Mouse (Mus musculus) liver, embryonic 13.5 days (tissue): ENCODE results near the gene Chchd6. TPM values are rescaled to one million over a fixed set of nuclear protein-coding genes. Genes with fewer than 3 reads are reported as not detected.
A peak's percentile ranks its signal among the peaks of the same experiment; 100 is the strongest.

Experiments
- ATAC-seq: fragments of 200-750 bp; cut with Nextera tagmentation; 2 replicates; pipeline ENCODE4 v1.8.0; 2017; ENCODE audit warnings: low read depth, mild to moderate bottlenecking, moderate number of reproducible peaks, moderate library complexity
- DNase-seq: peaks from one replicate; pipeline ENCODE4 v3.0.0; 2022
- H3K27ac ChIP-seq: fragments of 300-500 bp; sonication (generic); 2 replicates; pipeline ENCODE4 v1.5.1; 2015; ENCODE audit warnings: moderate library complexity, mild to moderate bottlenecking, inconsistent platforms
- H3K27me3 ChIP-seq: fragments of 300-500 bp; sonication (generic); 2 replicates; pipeline ENCODE4 v1.6.1; 2015; ENCODE audit warnings: mild to moderate bottlenecking, inconsistent platforms
- H3K36me3 ChIP-seq: fragments of 300-500 bp; sonication (generic); 2 replicates; pipeline ENCODE4 v1.6.1; 2015; ENCODE audit warnings: mild to moderate bottlenecking, inconsistent platforms
- H3K4me1 ChIP-seq: fragments of 300-500 bp; sonication (generic); replicated peaks from 2 replicates; pipeline ENCODE4 v1.6.1; 2015; ENCODE audit warnings: inconsistent platforms
- H3K4me2 ChIP-seq: fragments of 300-500 bp; sonication (generic); 2 replicates; pipeline ENCODE4 v1.6.1; 2015; ENCODE audit warnings: inconsistent platforms, mild to moderate bottlenecking, moderate library complexity
- H3K4me3 ChIP-seq: fragments of 300-500 bp; sonication (generic); replicated peaks from 2 replicates; pipeline ENCODE4 v1.5.1; 2015; ENCODE audit warnings: mild to moderate bottlenecking, inconsistent platforms
- H3K9ac ChIP-seq: fragments of 300-500 bp; sonication (generic); 2 replicates; pipeline ENCODE4 v1.6.1; 2015; ENCODE audit warnings: mild to moderate bottlenecking, inconsistent platforms
- H3K9me3 ChIP-seq: fragments of 300-500 bp; sonication (generic); replicated peaks from 2 replicates; pipeline ENCODE4 v1.6.1; 2016; ENCODE audit warnings: inconsistent platforms
- WGBS: fragments of 180-500 bp; shearing (Covaris S2); methylation state at CpG from one replicate; pipeline ENCODE4 v1.1.7; 2015; ENCODE audit not compliant: insufficient replicate concordance; 5-methylcytosine and 5-hydroxymethylcytosine counted together
- polyA plus RNA-seq: library from polyadenylated mRNA; unstranded; fragments of >200 nt; fragmentation: Nextera tagmentation; extraction: Ambion mirVana; gene quantifications from 2 replicates; pipeline ENCODE4 v1.2.1, GENCODE M21; 2015

Chchd6 gene
- polyA plus RNA-seq, 1 experiment from 2014 or later: 19.6 TPM

DNA sequence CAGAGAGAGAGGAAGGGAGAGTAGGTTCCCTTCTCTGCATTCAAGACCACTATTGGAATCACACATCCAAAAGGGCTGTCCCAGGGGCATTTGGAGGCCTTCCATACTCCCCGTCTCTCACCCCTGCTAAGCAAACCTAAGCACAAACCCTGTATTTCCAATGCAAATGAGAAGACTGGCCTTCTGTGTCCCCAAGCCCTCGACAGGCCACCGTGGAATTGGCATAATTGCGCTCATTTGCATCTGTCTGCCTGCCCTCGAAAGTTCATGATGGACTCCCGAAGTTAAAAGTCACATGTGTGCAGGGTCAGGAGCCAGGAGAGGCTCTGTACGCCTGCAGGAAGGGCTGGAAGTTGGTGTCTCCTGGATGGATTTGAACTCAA, 19.9 kb upstream of the Chchd6 start:
- WGBS: 49% methylated on average over 7 of the region's 7 CpGs
- no peak overlapping the region for H3K9ac ChIP-seq
- no peak for DNase-seq
- no peak overlapping the region for H3K4me2 ChIP-seq
- H3K36me3 ChIP-seq: no peaks in the 10 kb centered on the region
- H3K4me3 ChIP-seq: no peak overlapping the region
- H3K4me1 ChIP-seq: no peaks in the 10 kb centered on the region
- H3K27ac ChIP-seq: no peak overlapping the region
- H3K9me3 ChIP-seq: no peaks in the 10 kb centered on the region
- no peak for ATAC-seq
- H3K27me3 ChIP-seq: no peaks in the 10 kb centered on the region

DNA sequence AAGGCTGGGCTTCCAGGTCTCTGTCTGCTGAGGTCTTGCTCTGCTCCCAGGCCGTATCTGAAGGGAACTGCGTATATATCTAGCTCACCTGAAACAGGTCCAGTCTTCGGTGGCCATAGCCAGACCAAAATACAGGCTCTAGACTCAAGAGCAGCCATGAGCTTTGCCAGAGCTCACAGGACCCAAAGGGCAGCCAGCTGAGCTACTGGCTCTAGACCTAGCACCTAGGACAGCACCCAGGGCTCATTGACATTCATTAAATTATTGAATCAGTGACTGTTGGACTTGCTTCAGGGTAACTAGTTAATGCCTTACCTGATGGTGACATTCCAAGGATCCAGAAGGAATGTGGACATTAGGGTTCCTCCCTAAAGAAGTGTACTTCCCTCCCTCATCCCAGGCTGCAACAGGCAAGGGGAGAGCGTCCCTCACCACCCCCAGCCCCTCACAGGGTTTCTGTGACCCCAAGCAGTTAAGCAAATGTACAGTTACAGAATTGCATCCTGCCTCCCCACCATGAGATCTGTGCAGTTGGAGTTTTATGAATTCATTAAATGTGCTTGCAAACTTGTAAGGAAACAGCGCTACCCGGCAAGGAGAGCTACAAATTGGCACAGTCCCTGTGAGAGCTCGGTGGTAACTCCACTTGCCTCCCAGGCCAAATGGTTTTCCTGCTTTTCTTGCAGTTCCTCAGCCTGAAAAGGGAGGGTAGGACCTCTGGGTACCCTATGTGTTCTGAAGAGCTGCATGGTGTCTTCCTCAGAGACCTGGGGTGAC, 19.3 kb upstream of the Chchd6 start:
- 52% methylated on average over 7 of the region's 7 CpGs for WGBS

DNA sequence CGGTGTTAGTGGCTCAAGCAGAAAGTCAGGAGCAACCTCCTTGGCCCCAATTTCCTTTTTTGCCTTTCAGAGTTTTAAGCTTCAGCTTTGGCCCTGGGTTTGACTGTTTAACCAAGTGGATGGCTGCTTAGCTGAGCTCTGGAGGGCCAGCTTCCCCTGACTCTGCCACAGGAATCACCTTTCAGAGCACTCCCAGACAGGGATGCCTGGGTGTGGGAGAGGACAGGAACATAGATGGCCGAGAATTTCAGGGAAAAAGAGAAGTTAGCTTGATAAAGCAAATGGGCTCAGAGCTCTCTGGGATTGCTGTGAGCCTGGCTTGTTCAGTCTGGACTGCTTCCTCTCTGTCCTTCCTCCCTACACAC, 18.6 kb upstream of the Chchd6 start:
- no peak overlapping the region for H3K4me3 ChIP-seq
- no peak overlapping the region for H3K27ac ChIP-seq
- 12% methylated on average over 2 of the region's 2 CpGs for WGBS
- no peaks in the 10 kb centered on the region for H3K27me3 ChIP-seq
- H3K4me1 ChIP-seq: no peaks in the 10 kb centered on the region
- ATAC-seq: no peak
- DNase-seq: no peak
- no peaks in the 10 kb centered on the region for H3K36me3 ChIP-seq
- no peak overlapping the region for H3K9ac ChIP-seq
- H3K4me2 ChIP-seq: no peak overlapping the region
- H3K9me3 ChIP-seq: no peaks in the 10 kb centered on the region

More for the DNA sequence above, 19.3 kb upstream of the Chchd6 start:
- no peak overlapping the region for H3K9ac ChIP-seq
- no peak overlapping the region for H3K4me3 ChIP-seq
- H3K27me3 ChIP-seq: no peaks in the 10 kb centered on the region
- DNase-seq: no peak
- no peaks in the 10 kb centered on the region for H3K9me3 ChIP-seq
- H3K4me1 ChIP-seq: no peaks in the 10 kb centered on the region
- no peak overlapping the region for H3K4me2 ChIP-seq
- ATAC-seq: no peak
- H3K27ac ChIP-seq: no peak overlapping the region
- H3K36me3 ChIP-seq: no peaks in the 10 kb centered on the region

DNA sequence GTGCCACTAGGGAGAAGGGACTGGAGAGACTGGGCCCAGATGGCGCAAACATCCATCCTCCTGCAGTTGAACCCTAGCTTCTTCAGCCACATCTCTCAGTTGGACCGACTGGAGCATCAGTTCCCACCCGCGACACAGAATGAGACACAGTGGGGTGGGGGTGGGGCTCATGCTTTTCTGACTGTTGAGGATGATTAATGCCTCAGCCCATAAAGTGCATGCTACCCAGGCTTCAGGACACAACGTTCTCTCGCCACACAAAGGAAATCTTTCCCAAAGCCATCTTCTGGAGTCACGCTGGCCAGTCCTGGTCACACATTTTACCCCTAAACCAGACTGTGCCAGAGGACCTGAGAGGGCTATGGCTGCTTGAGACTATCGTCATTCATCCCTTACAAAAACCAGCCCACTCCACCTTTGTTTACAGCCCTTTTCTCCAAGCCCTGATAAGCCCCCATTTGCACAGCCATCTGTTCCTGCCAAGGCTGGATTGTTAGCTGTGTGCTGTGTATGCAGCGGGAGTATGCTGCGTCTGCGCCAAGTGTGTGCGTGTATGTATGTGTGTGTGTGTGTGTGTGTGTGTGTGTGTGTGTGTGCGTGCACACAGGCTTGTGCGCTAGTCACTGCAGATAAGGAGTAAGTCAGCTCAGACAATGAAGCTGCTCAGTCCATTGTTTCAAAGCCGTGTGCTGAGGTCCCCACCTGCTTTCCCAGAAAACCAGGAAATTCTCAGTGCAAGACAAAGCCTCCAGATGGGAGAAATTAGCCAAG, 18.1 kb upstream of the Chchd6 start:
- 50% methylated on average over 15 of the region's 15 CpGs for WGBS
- H3K4me3 ChIP-seq: no peak overlapping the region
- H3K4me1 ChIP-seq: no peaks in the 10 kb centered on the region
- no peaks in the 10 kb centered on the region for H3K36me3 ChIP-seq
- no peaks in the 10 kb centered on the region for H3K9me3 ChIP-seq
- no peak overlapping the region for H3K27ac ChIP-seq
- no peak for DNase-seq
- no peak overlapping the region for H3K4me2 ChIP-seq
- H3K9ac ChIP-seq: no peak overlapping the region
- no peaks in the 10 kb centered on the region for H3K27me3 ChIP-seq
- ATAC-seq: no peak

DNA sequence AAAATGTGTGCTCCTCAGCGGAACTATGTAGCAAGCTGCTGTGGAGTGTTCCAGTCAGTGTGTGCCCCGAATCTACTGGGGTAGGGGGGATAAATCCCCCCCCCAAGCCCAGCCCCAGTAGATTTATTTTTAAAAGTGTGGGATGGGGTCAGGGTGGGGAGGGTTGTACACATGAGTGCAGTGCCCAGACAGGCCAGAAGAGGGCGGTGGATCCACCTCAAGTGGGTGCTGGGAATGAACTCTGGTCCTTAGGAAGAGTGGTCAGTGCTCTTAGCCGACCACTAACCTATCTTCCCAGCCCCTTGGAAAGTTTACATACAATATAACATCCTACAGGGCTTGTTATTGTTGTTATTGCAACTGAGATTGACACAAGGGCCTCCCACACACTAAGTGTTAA, 12.5 kb upstream of the Chchd6 start:
- ATAC-seq (no peak), DNase-seq (no peak)
- Histone ChIP-seq H3K36me3 (no peaks in the 10 kb centered on the region), H3K4me2 (no peak overlapping the region), H3K4me3 (no peak overlapping the region), H3K9me3 (no peaks in the 10 kb centered on the region), H3K27ac (no peak overlapping the region), H3K27me3 (no peaks in the 10 kb centered on the region), H3K4me1 (no peaks in the 10 kb centered on the region), H3K9ac (no peak overlapping the region)
- 35% methylated on average over 4 of the region's 4 CpGs for WGBS

DNA sequence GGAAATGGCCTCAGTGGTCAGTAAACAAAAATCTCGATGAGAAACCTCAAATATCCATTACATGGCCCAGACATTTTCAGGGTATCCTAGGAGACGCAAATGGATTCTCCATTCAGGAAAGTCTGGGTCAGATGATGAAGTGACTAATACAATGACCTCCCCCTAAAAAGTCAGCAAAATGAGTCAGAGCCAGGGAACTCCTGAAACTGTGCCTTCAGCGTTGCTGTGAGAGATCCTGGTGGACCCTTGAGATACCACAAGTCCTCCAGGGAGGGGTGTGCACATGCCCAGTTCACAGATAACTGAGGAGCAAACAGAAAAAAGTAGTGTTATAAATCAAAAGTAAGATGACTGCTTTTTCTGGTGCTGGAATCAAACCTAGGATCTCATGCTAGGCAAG, 10.6 kb upstream of the Chchd6 start:
- Histone ChIP-seq H3K9me3 (no peaks in the 10 kb centered on the region), H3K4me3 (no peak overlapping the region), H3K9ac (no peak overlapping the region), H3K27ac (no peak overlapping the region), H3K4me1 (no peaks in the 10 kb centered on the region), H3K4me2 (no peak overlapping the region), H3K36me3 (no peaks in the 10 kb centered on the region), H3K27me3 (no peaks in the 10 kb centered on the region)
- no peak for ATAC-seq
- DNase-seq: no peak
- WGBS: 51% methylated on average over 3 of the region's 3 CpGs

DNA sequence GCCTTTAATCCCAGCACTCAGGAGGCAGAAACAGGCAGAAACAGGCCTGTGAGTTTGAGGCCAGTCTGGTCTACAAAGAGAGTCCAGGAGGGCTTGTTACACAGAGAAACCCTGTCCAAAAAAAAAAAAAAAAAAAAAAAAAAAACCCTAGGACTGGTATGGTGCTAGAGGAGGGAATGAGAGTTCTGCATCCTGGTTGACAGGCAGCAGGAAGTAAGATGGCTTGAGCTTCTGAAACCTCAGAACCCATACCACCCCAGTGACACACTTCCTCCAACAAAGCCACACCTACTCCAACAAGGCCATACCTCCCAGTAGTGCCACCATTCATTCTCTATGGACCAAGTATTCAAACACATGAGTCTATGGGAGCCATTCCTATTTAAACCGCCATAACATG, 1.1 kb upstream of the Chchd6 start:
- no peak overlapping the region for H3K4me3 ChIP-seq
- no peak overlapping the region for H3K27ac ChIP-seq
- 76% methylated on average over 1 of the region's 1 CpGs for WGBS
- no peak for ATAC-seq
- no peaks in the 10 kb centered on the region for H3K9me3 ChIP-seq
- DNase-seq: no peak
- H3K36me3 ChIP-seq: no peaks in the 10 kb centered on the region
- H3K27me3 ChIP-seq: no peaks in the 10 kb centered on the region
- H3K4me1 ChIP-seq: peaks cover 9% of the 10 kb centered on the region
- H3K4me2 ChIP-seq: no peak overlapping the region
- no peak overlapping the region for H3K9ac ChIP-seq

DNA sequence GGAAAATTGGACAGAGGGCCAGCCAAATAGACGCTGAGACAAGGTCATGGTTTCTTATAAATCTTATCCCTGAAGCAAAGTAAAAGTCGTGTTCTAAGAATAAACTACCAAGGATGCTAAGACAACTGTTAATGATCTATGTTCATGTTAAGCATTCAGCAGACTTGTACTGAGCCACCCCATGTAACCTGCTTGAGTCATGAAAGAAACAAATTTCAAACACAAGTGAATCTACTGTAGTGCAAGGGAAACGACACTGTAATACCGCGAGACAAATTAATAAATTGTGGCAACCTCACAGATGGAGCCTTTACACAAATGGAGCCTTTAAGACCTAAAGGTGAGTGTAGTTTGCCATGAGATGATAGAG, 310 bp upstream of the Chchd6 start:
- no peak for DNase-seq
- H3K4me1 ChIP-seq: peaks cover 9% of the 10 kb centered on the region
- 0 out of 2 replicates have a peak overlapping the region, but pooled peaks have one; percentile 66 for H3K4me3 ChIP-seq
- peak overlapping the region; percentile 77 for H3K4me2 ChIP-seq
- no peak overlapping the region for H3K9ac ChIP-seq
- no peaks in the 10 kb centered on the region for H3K36me3 ChIP-seq
- 27% methylated on average over 5 of the region's 5 CpGs for WGBS
- no peaks in the 10 kb centered on the region for H3K9me3 ChIP-seq
- H3K27ac ChIP-seq: no peak overlapping the region
- H3K27me3 ChIP-seq: no peaks in the 10 kb centered on the region
- ATAC-seq: peak; percentile 8; the same call in 1 of the 2 replicates

DNA sequence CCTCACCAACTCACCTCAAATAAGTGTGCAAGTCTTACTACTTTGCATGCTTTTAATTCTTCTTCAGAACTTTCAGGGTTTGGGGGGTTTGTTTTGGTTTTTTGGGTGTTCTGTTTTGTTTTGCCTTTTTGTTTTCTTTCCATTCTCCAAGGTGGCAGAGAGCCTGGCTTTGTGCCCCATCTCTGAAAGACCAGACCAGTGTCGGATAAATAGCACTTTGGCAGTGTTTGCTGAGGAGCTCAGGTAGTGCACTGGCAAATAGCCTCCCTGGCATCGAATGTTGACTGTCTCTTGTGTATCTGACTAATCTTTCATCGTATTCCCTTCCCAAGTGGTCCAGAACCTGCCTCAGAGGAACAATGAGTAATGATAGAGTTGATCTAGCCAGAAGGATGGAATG, 3.4 kb downstream of the Chchd6 start:
- 62% methylated on average over 3 of the region's 3 CpGs for WGBS
- DNase-seq: no peak

DNA sequence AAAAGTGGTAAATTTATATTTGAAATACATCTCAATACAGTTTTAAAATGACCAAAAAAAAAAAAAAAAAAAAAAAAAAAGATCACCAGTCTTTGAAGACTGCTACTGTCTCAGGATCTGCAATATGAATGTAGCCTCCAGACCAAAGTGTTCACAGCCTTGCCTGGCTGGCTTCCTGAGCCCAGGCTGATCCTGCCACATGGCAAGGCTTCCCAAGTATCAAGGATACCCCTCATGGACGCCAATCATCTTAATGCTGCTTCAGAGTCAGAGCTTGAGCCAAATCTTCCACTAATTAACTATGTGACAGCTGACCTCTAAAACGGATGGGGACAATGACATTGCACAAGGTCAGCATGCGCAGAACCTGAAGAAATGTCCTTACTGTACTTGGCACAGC, 3.9 kb downstream of the Chchd6 start:
- ATAC-seq (no peak), DNase-seq (no peak)
- H3K9me3 ChIP-seq: no peaks in the 10 kb centered on the region
- no peaks in the 10 kb centered on the region for H3K27me3 ChIP-seq
- H3K4me2 ChIP-seq: no peak overlapping the region
- H3K27ac ChIP-seq: no peak overlapping the region
- peaks cover 9% of the 10 kb centered on the region for H3K4me1 ChIP-seq
- no peak overlapping the region for H3K4me3 ChIP-seq
- 70% methylated on average over 3 of the region's 3 CpGs for WGBS
- no peaks in the 10 kb centered on the region for H3K36me3 ChIP-seq
- H3K9ac ChIP-seq: no peak overlapping the region

More for the DNA sequence above, 3.4 kb downstream of the Chchd6 start:
- no peak overlapping the region for H3K4me3 ChIP-seq
- H3K27ac ChIP-seq: no peak overlapping the region
- no peak overlapping the region for H3K9ac ChIP-seq
- H3K4me2 ChIP-seq: no peak overlapping the region
- no peaks in the 10 kb centered on the region for H3K9me3 ChIP-seq
- no peaks in the 10 kb centered on the region for H3K36me3 ChIP-seq
- no peaks in the 10 kb centered on the region for H3K27me3 ChIP-seq
- no peak for ATAC-seq
- H3K4me1 ChIP-seq: peaks cover 9% of the 10 kb centered on the region

DNA sequence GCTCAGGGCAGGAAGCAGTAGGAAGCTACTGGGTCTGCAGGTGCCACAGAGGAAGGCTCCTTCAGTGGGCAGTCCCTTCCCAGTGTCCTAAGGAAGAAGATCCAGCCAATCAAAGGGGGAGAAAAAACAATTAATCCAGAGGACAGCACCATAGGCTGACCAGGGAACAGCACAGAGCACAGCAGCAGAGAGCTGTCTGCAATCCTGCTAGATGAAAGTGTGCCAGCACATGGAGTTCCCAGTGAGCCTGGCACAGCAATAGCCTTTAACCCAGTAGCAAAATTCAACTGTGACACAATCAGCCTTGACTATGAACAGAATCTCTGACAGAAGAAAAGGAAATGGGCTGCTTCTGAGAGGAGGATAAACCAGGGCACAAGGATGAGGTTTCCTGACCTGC, 9.8 kb downstream of the Chchd6 start:
- H3K9me3 ChIP-seq: no peaks in the 10 kb centered on the region
- ATAC-seq (no peak), DNase-seq (no peak)
- H3K4me1 ChIP-seq: no peaks in the 10 kb centered on the region
- no peak overlapping the region for H3K4me2 ChIP-seq
- no peaks in the 10 kb centered on the region for H3K36me3 ChIP-seq
- no peaks in the 10 kb centered on the region for H3K27me3 ChIP-seq
- H3K9ac ChIP-seq: no peak overlapping the region
- no peak overlapping the region for H3K27ac ChIP-seq
- no peak overlapping the region for H3K4me3 ChIP-seq
